Mouse (Mus musculus): ENCODE measurements at regions not wholly inside any gene's neighbourhood (a gene's known extent, or its start where the extent isn't known, plus 50 kb on each side); places are given as distances from the start of the nearest gene placed in this dataset.

DNA sequence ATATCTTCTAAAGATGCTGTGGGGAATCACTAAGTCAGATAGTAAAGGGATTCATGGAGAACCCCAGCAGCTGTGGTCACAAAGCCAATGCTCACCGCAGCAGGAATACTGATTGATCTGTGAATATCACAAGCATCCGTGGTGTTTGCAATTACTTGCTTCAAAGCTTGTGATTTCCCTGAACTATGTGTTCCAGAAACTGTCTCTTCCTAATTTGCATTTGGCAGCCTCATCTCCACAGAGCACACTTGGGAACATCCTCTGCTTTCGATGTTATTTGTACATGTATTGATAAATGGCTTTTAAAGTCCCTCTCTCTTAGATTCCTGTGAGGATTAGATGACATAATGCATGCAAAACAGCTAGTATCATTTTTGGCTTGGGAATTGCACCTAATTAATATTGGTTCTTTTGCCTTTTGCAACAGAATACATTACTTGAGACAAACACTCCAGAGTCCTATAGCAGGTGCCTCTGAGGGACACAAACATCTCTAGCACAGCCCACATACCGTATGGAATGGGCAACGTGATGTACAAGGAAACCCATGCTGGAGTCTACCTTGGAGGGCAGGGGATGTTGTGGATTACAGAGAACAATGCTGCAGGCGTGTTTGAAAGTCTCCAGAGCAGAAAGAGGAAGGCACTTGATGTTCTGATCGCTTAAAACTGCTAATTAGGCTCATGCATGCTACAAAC is 211.0 kb downstream of the Nuak1 start:
- no peak for DNase-seq

- no peak for DNase-seq
Observed at GRCm38 (mm10) chr10:84230011-84230781, 210.2 kb downstream of the Nuak1 start.

- DNase-seq = no peak
Observed at GRCm38 (mm10) chr10:84235006-84235405, 205.4 kb downstream of the Nuak1 start.

- no peak for DNase-seq
Observed at GRCm38 (mm10) chr10:84236236-84236635, 204.2 kb downstream of the Nuak1 start.

DNA sequence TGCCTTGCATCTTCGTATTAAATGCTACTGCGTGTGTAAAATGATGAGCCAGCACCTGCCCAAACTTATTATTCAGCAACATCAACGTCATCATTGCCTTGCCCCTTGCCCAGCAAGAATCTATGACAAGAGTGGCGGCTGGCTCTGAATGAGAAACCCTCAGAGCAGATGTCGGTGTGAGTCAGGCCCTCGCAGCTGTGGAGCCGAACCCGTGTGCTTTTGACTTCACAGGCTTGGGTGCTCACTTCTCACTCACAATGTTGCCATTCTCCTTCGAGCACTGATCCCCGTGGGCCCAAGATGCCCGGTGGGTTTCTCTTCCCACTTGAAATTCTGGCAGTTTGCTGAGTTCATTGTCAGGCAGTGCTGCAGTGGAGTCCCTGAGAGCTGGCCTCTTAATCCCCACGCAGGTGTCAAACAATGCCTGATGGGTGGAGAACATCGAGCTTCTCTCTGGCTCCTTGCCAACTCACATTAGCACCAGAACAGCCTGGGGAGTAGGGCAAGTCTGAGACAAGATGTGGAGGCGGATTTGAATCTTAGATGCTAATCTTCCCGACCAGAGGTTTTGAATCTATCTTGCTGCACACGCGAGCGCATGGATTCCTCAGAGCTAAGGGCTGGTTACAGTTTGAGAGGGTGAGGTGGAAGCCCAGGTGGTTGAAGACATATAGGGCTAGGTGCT is 202.0 kb downstream of the Nuak1 start:
- DNase-seq = no peak

DNA sequence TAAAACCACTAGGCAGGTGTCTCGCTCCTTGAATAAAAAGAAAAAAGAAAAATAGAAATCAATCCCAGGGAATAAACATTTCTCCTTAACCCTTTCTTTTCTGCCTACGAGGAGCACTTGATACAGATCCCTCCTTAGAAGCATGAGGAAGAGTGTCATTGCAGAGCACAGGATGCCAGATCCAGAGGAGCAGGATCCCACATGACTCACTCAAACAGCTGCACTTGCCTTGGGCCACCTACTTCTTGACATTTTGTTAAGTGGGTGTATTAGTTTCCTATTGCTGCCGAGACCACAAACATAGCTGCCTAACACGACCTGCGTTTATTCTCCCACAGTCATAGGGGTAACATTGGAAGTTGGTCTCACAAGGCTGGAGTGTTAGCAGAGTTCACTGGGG is 197.1 kb downstream of the Nuak1 start:
- DNase-seq = no peak

GRCm38 (mm10) chr10:84249346-84249745 is 191.1 kb downstream of the Nuak1 start:
- DNase-seq = no peak

GRCm38 (mm10) chr10:84260931-84261650 is 179.3 kb downstream of the Nuak1 start:
- no peak for DNase-seq

DNA sequence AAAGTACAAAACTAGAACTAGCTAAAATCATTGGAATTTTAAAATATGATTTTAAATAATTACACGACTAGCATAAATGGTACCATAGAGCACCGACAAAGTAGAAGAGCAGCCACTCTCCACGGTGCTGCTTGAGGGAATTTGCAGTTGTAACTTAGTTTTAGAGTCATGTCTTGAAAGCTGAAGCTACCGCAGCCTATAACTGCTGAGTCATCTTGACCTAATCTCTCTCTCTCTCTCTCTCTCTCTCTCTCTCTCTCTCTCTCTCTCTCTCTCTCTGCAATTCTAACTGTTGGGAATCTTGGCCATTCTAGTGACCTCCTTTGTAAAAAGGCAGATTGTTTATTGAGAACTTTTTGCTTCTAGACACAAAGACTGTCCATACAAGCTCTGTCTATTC is 177.5 kb downstream of the Nuak1 start:
- DNase-seq = no peak

- DNase-seq = no peak
Observed at GRCm38 (mm10) chr10:84285832-84286506, 154.4 kb downstream of the Nuak1 start.

DNA sequence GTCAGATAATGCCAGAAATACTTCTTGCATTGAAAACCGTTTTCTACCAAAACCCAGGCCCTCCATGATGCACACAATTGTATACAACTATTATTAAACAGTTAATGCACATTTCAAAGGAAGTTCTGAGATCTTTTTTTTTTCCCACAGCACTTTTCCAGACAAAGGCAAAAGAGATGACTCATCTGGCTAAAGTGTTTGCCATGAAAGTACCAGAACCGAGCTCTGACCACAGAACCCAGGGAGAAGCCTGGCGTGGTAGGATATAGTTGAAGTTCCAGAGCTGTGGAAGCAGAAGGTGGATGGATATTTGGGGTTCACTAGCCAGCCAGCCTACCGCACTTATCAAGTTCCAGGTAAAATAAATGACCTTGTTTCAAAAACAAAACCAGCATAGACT is 146.0 kb downstream of the Nuak1 start:
- no peak for DNase-seq

- DNase-seq = no peak
Observed at GRCm38 (mm10) chr10:84296168-84296567, 144.2 kb downstream of the Nuak1 start.

GRCm38 (mm10) chr10:84301561-84301960 is 138.8 kb downstream of the Nuak1 start:
- DNase-seq = no peak

DNA sequence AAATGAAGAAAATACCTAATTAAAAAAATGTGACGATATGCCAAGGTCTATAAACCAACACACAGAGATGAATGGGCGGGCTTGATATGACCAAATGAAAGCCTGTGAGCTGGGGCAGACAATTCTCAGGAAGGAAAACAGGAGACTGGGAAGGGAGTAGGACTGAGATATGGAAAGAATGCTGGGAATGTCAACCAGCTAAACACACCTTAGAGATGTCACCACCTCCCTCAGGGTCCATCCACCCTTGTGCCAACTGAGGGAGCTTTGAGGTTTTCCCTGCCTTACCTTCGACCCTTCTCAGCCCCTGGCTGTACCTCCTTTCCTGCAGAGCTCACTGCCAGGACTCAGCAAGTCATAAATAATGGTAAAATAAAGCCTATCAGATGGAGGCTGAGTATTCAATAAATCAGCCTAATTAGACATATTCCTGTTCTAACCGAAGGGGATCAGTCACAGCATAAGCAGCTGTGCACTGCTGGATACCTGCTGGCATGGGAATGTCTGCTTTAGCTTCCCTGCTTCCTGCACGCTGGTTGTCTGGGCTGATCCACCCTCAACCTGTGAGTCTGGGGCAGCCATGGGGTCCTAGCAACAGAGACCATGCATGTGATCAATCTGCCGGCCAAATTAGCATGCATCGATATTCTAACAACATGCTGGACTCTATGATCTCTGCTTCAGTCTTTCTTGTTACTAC is 137.4 kb downstream of the Nuak1 start:
- DNase-seq = no peak

- DNase-seq = peak; percentile 52
Observed at GRCm38 (mm10) chr10:84308746-84309145, 131.7 kb downstream of the Nuak1 start.

DNA sequence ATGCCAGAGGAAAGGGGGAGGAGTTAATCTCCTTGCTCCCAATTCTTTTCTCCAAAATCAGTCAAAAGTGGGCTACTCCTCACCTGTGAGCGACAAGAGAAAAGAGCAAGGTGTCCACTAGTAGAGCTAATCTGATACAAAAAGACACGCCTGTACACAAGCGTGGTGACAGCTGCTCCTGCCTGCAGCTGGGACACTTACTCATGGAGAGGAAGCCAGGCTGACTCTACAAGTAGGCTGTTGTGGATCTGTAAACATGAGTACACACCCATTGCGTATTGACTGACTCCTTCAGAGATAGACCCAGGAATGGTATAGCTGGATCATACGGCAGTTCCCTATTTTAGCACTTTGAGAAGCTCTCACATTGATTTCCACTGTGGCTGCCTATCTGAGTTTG is 129.7 kb downstream of the Nuak1 start:
- no peak for DNase-seq

GRCm38 (mm10) chr10:84312656-84313055 is 127.7 kb downstream of the Nuak1 start:
- no peak for DNase-seq

GRCm38 (mm10) chr10:84316857-84317256 is 123.5 kb downstream of the Nuak1 start:
- DNase-seq = no peak

- DNase-seq = no peak
Observed at GRCm38 (mm10) chr10:84317960-84318359, 122.4 kb downstream of the Nuak1 start.
